Mouse (Mus musculus) bone marrow macrophage, adult 2 months (primary cell): Measurements from ENCODE around the gene Per1. TPM values are rescaled to one million over a fixed set of nuclear protein-coding genes. Genes with fewer than 3 reads are reported as not detected.
A peak's percentile ranks its signal among the peaks of the same experiment; 100 is the strongest.

Source experiments
- H3K27ac ChIP-seq: 2 replicates; pipeline ENCODE4 v1.5.1; 2012; ENCODE audit warnings: low read depth, low read length; ENCODE audit not compliant: insufficient read depth
- H3K4me1 ChIP-seq: 2 replicates; pipeline ENCODE4 v1.6.1; 2012; ENCODE audit warnings: low read length; ENCODE audit not compliant: control insufficient read depth, insufficient read depth
- H3K4me3 ChIP-seq: 2 replicates; pipeline ENCODE4 v1.5.1; 2012; ENCODE audit warnings: mild to moderate bottlenecking, low read length, moderate library complexity; ENCODE audit not compliant: insufficient read depth
- CTCF ChIP-seq: IDR thresholded peaks from 2 replicates; pipeline ENCODE4 v1.5.1; 2012; ENCODE audit warnings: low read depth, mild to moderate bottlenecking, low read length, moderate library complexity
- POLR2A ChIP-seq: IDR thresholded peaks from 2 replicates; pipeline ENCODE4 v1.6.1; 2012; ENCODE audit warnings: mild to moderate bottlenecking, low read depth, low read length, borderline replicate concordance
- polyA plus RNA-seq: library from polyadenylated mRNA; stranded (reverse); fragments of >200 nt; gene quantifications from 2 replicates; pipeline ENCODE4 v1.2.4, GENCODE M21; 2012; ENCODE audit not compliant: missing spikeins, insufficient read depth, insufficient read length

Per1 gene
- polyA plus RNA-seq, 1 experiment, result 35.9 TPM

GRCm38 (mm10) chr11:69098039-69098761 is 3.2 kb downstream of the Per1 start:
- Histone ChIP-seq H3K4me3 (peak overlapping the region; percentile 19; the same call in 1 of the 2 replicates), H3K4me1 (peaks cover 46% of the 10 kb centered on the region)
- no peak for TF ChIP-seq POLR2A

GRCm38 (mm10) chr11:69098762-69099091 is 3.7 kb downstream of the Per1 start:
- TF ChIP-seq POLR2A (no peak), CTCF (no peak)
- H3K4me3 ChIP-seq, result peak overlapping the region; percentile 66
- H3K27ac ChIP-seq, result peak overlapping the region; percentile 92
- peaks cover 46% of the 10 kb centered on the region for H3K4me1 ChIP-seq

More at GRCm38 (mm10) chr11:69098039-69098761, 3.2 kb downstream of the Per1 start:
- H3K27ac ChIP-seq, result peak overlapping the region; percentile 5; the same call in 1 of the 2 replicates

GRCm38 (mm10) chr11:69099177-69099914 is 4.3 kb downstream of the Per1 start:
- H3K4me1 ChIP-seq, result peaks cover 46% of the 10 kb centered on the region

GRCm38 (mm10) chr11:69099915-69100345 is 4.9 kb downstream of the Per1 start:
- peaks cover 44% of the 10 kb centered on the region for H3K4me1 ChIP-seq
- peak overlapping the region; percentile 92 for H3K27ac ChIP-seq
- peak overlapping the region; percentile 66 for H3K4me3 ChIP-seq
- TF ChIP-seq CTCF, result no peak
- TF ChIP-seq POLR2A, result no peak

More at GRCm38 (mm10) chr11:69099177-69099914, 4.3 kb downstream of the Per1 start:
- H3K4me3 ChIP-seq, result peak overlapping the region; percentile 66
- TF ChIP-seq POLR2A (no peak), CTCF (no peak)
- H3K27ac ChIP-seq, result peak overlapping the region; percentile 92

DNA sequence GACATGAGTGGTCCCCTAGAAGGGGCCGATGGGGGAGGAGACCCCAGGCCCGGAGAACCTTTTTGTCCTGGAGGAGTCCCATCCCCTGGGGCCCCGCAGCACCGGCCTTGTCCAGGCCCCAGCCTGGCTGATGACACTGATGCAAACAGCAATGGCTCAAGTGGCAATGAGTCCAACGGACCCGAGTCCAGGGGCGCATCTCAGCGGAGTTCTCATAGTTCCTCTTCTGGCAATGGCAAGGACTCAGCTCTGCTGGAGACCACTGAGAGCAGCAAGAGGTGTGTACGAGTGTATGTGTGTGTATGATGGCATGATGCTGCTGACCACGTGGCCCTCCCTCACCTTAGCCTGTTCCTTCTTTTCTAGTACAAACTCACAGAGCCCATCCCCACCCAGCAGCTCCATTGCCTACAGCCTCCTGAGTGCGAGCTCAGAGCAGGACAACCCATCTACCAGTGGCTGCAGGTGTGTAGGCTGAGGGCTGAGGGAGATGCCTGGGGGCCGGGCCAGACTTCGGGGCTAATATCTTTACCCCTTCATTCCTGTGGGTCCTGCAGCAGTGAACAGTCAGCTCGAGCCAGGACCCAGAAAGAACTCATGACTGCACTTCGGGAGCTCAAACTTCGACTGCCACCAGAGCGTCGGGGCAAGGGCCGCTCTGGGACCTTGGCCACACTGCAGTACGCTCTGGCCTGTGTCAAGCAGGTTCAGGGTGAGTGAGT is 5.8 kb downstream of the Per1 start:
- peak overlapping the region; percentile 56 for H3K4me3 ChIP-seq
- peak overlapping the region; percentile 80 for H3K27ac ChIP-seq
- peaks cover 44% of the 10 kb centered on the region for H3K4me1 ChIP-seq
- TF ChIP-seq CTCF (no peak), POLR2A (no peak)

DNA sequence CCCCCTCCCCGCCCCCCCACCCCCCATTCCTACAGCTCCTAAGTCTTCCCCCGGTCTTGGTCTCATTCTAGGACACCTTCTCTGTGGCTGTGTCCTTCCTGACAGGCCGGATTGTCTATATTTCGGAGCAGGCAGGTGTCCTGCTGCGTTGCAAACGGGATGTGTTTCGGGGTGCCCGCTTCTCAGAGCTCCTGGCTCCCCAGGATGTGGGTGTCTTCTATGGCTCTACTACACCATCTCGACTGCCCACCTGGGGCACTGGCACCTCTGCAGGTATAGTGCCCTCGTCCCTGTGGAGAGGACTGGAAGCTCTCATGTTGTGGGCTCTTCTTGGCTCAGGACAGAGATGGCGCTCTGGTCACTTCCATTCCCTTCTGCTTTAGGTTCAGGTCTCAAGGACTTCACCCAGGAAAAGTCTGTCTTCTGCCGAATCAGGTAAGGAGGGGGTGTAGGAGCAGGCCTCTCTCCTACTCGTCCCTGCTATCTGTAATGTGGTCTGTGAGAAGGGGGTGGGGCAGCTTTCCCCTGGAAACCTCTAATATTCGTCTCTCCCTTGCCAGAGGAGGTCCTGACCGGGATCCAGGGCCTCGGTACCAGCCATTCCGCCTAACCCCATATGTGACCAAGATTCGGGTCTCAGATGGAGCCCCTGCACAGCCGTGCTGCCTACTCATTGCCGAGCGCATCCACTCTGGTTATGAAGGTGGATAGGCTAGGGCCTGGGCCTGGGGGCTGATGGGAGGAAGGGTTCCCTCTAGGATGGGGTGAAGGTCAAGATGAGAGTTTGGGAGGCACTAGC is 6.8 kb downstream of the Per1 start:
- Histone ChIP-seq H3K4me1 (peaks cover 39% of the 10 kb centered on the region), H3K4me3 (no peak overlapping the region), H3K27ac (no peak overlapping the region)
- TF ChIP-seq POLR2A, result no peak
- TF ChIP-seq CTCF, result no peak

DNA sequence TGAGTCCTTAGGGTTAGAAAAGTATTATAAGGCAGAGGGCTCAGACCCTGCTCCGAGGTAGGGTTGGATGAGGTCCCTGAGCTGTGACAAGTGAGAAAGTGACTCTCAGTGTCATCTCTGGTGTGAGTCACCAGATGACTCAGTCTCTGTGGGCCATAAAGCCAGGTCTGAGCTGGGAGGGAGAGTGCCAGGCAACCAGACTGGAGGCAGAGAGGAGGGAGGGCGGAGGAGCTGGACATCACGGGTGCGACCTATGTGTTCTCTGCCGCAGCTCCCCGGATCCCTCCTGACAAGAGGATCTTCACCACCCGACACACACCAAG is 7.3 kb downstream of the Per1 start:
- peaks cover 39% of the 10 kb centered on the region for H3K4me1 ChIP-seq
- no peak for TF ChIP-seq CTCF
- TF ChIP-seq POLR2A, result no peak
- H3K4me3 ChIP-seq, result no peak overlapping the region
- H3K27ac ChIP-seq, result no peak overlapping the region

DNA sequence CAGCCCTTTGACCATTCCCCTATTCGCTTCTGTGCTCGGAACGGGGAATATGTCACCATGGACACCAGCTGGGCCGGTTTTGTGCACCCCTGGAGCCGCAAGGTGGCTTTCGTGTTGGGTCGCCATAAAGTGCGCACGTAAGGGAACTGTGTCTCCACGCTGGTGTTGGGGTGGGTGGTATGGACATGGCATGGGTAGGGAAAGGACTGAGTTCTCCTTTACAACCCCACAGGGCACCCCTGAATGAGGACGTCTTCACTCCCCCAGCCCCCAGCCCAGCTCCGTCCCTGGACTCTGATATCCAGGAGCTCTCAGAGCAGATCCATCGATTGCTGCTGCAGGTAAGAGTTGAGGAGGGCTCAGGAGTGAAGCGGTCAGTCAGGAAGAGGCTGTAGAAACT is 8.1 kb downstream of the Per1 start:
- no peak overlapping the region for H3K4me3 ChIP-seq
- no peak overlapping the region for H3K27ac ChIP-seq
- TF ChIP-seq POLR2A, result no peak
- H3K4me1 ChIP-seq, result peaks cover 32% of the 10 kb centered on the region

DNA sequence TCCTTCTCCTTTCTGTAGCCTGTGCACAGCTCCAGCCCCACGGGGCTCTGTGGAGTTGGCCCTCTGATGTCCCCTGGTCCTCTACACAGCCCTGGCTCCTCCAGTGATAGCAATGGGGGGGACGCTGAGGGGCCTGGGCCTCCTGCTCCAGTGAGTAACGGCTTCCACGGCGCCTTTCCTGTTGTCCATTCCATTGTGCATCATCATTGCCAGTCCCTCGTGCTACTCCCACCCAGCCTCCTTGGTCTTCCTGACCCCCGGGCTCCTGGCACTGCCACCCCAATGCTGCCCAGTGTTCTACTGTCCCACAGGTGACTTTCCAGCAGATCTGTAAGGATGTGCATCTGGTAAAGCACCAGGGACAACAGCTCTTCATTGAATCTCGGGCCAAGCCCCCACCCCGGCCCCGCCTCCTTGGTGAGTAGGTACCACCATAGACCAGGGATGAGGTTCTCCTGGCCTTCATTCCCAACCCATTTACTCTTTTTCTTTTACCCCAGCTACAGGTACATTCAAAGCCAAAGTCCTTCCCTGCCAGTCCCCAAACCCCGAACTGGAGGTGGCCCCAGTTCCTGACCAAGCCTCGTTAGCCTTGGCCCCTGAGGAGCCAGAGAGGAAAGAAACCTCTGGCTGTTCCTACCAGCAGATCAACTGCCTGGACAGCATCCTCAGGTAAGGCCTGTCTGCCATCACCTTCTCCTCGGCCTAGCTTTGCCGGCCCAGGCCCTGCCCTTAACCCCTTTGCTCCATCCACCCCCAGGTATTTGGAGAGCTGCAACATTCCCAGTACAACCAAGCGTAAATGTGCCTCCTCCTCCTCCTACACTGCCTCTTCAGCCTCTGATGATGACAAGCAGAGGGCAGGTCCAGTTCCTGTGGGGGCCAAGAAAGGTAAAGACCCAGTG is 8.8 kb downstream of the Per1 start:
- TF ChIP-seq POLR2A, result no peak
- Histone ChIP-seq H3K4me1 (peaks cover 28% of the 10 kb centered on the region), H3K27ac (no peak overlapping the region), H3K4me3 (no peak overlapping the region)
